33 mouse cellular contexts compared by ENCODE assay signal in genomic region chr2:144906786-144907185, GRCm38 (mm10).
DNase-seq lines count a peak whose midpoint lies in the region; ATAC-seq lines count a peak whose summit lies in the region.
"Had no signal": no experiment of that assay in that cellular context is flagged by ENCODE, and none has a peak within 500 bp of the region (broad histone marks: within the 10 kb centered on the region; RNA-seq: fewer than 3 reads in every experiment).

No protein-coding gene starts in this region.

- H3K27ac ChIP-seq in heart, embryonic 13.5 days (replicated peaks), result 0 out of 2 replicates have a peak overlapping the region, but pooled peaks have one; percentile 5
- no peak overlapping the region for H3K27ac ChIP-seq in intestine, embryonic 16.5 days (ENCODE audit: low read length)
- H3K27ac ChIP-seq: embryonic facial prominence, embryonic 15.5 days; forebrain, embryonic 12.5 days; hindbrain, embryonic 10.5 days; hindbrain, embryonic 15.5 days; left cerebral cortex, adult 2 months; limb, embryonic 15.5 days; liver, embryonic 13.5 days; midbrain, embryonic 12.5 days; neural tube, embryonic 13.5 days had no signal

- no peaks in the 10 kb centered on the region for H3K36me3 ChIP-seq in heart, embryonic 13.5 days
- H3K36me3 ChIP-seq in intestine, embryonic 16.5 days (ENCODE audit: control insufficient read depth, insufficient read depth, low read length), result no peaks in the 10 kb centered on the region
- H3K36me3 ChIP-seq: embryonic facial prominence, embryonic 15.5 days; forebrain, embryonic 12.5 days; hindbrain, embryonic 10.5 days; hindbrain, embryonic 15.5 days; limb, embryonic 15.5 days; liver, embryonic 13.5 days; midbrain, embryonic 12.5 days; neural tube, embryonic 13.5 days had no signal

- H3K4me2 ChIP-seq in heart, embryonic 13.5 days, result peak overlapping the region; percentile 22
- H3K4me2 ChIP-seq in intestine, embryonic 16.5 days (ENCODE audit: low read depth, low read length), result no peak overlapping the region
- H3K4me2 ChIP-seq: embryonic facial prominence, embryonic 15.5 days; forebrain, embryonic 12.5 days; heart, embryonic 11.5 days; hindbrain, embryonic 15.5 days; limb, embryonic 15.5 days; liver, embryonic 13.5 days; midbrain, embryonic 12.5 days; neural tube, embryonic 13.5 days had no signal

- H3K9me3 ChIP-seq in heart, embryonic 13.5 days, result peaks cover 4% of the 10 kb centered on the region; the same call in 1 of the 2 replicates
- H3K9me3 ChIP-seq in intestine, embryonic 16.5 days (ENCODE audit: control insufficient read depth, low read length), result no peaks in the 10 kb centered on the region
- H3K9me3 ChIP-seq: embryonic facial prominence, embryonic 15.5 days; forebrain, embryonic 12.5 days; hindbrain, embryonic 10.5 days; hindbrain, embryonic 15.5 days; limb, embryonic 15.5 days; liver, embryonic 13.5 days; neural tube, embryonic 13.5 days had no signal

- H3K4me3 ChIP-seq in heart, embryonic 13.5 days, result no peak overlapping the region
- no peak overlapping the region for H3K4me3 ChIP-seq in intestine, embryonic 16.5 days (ENCODE audit: low read length)
- H3K4me3 ChIP-seq: embryonic facial prominence, embryonic 15.5 days; forebrain, embryonic 12.5 days; hindbrain, embryonic 10.5 days; hindbrain, embryonic 15.5 days; left cerebral cortex, adult 2 months; limb, embryonic 15.5 days; liver, embryonic 13.5 days; megakaryocyte, embryonic 14.5 days; midbrain, embryonic 12.5 days; myocyte; neural tube, embryonic 13.5 days had no signal

- no peaks in the 10 kb centered on the region for H3K27me3 ChIP-seq in heart, embryonic 13.5 days (replicated peaks)
- no peaks in the 10 kb centered on the region for H3K27me3 ChIP-seq in intestine, embryonic 16.5 days (replicated peaks; ENCODE audit: control insufficient read depth, insufficient read depth, low read length)
- H3K27me3 ChIP-seq: embryonic facial prominence, embryonic 15.5 days; forebrain, embryonic 12.5 days; hindbrain, embryonic 15.5 days; limb, embryonic 15.5 days; liver, embryonic 13.5 days; megakaryocyte, embryonic 14.5 days; midbrain, embryonic 12.5 days; neural tube, embryonic 13.5 days had no signal

- no peak overlapping the region for H3K9ac ChIP-seq in heart, embryonic 13.5 days
- H3K9ac ChIP-seq in intestine, embryonic 16.5 days (ENCODE audit: low read depth, low read length), result no peak overlapping the region
- H3K9ac ChIP-seq: embryonic facial prominence, embryonic 15.5 days; forebrain, embryonic 12.5 days; hindbrain, embryonic 15.5 days; limb, embryonic 15.5 days; liver, embryonic 13.5 days; midbrain, embryonic 12.5 days; neural tube, embryonic 13.5 days had no signal

- peaks cover 10% of the 10 kb centered on the region for H3K4me1 ChIP-seq in heart, embryonic 13.5 days
- no peaks in the 10 kb centered on the region for H3K4me1 ChIP-seq in intestine, embryonic 16.5 days (ENCODE audit: control insufficient read depth, insufficient read depth, low read length)
- H3K4me1 ChIP-seq: embryonic facial prominence, embryonic 15.5 days; forebrain, embryonic 12.5 days; hindbrain, embryonic 15.5 days; limb, embryonic 15.5 days; liver, embryonic 13.5 days; megakaryocyte, embryonic 14.5 days; midbrain, embryonic 12.5 days had no signal

- ATAC-seq in heart, embryonic 13.5 days (ENCODE audit: extremely low read depth, insufficient number of reproducible peaks, low FRiP score, low TSS enrichment), result no peak
- peak; percentile 80 for ATAC-seq in intestine, embryonic 16.5 days
- ATAC-seq: CD4-positive, CD25-positive, alpha-beta regulatory T cell, adult 4 months; lung, postnatal 0 days had no signal

- 27% methylated on average over 6 of the region's 6 CpGs for WGBS in heart, embryonic 13.5 days
- whole genome bisulfite sequencing in intestine, embryonic 16.5 days, result 44% methylated on average over 6 of the region's 6 CpGs

- no peak for DNase-seq in heart, adult 11 months
- DNase-seq in layer of hippocampus, adult 9-11 months, result peak; percentile 16
- DNase-seq in layer of hippocampus, postnatal 25 days (ENCODE audit: extremely low spot score in 1 of 2, low spot score in 1 of 2), result no peak
- DNase-seq in brain, adult 2 months (ENCODE audit: low read depth, low spot score), result peak; percentile 59
- DNase-seq in adrenal gland, postnatal 4 days (ENCODE audit: low spot score in 2 of 2), result no peak
- DNase-seq: adrenal gland, adult 2 months; adrenal gland, postnatal 36 days; cerebellum, adult 11 months; cerebellum, adult 9-10 months; cerebellum, postnatal 36 days; gastrocnemius, postnatal 10 days; heart, postnatal 14 days; kidney, adult 11 months; kidney, postnatal 14 days; liver, embryonic 13.5 days; lung, adult 18-20 months; lung, postnatal 4 days; thymus, postnatal 25 days had no signal

Comparison
In these comparisons a context has a peak if more than half of its experiments do, and no peak if none do; other contexts are left out.
1. DNase-seq: peak in layer of hippocampus, adult 9-11 months (single experiment) and brain, adult 2 months (single experiment); none in heart, adult 11 months (single experiment), layer of hippocampus, postnatal 25 days (0 of 2) and adrenal gland, postnatal 4 days (0 of 2).